Mouse (Mus musculus): Measurements from ENCODE around the gene Gramd1b.

GRCm38 (mm10) chr9:40405804-40406203, 125.4 kb downstream of the Gramd1b start:
- TF ChIP-seq CTCF (IDR thresholded peaks at IDR 0.05; ENCODE audit: low read depth, low read length): no peak
- no peak for TF ChIP-seq POLR2A (IDR thresholded peaks at IDR 0.05; ENCODE audit: borderline replicate concordance, low read depth, low read length)

Data from bone marrow macrophage, adult 2 months (primary cell).